Mouse (Mus musculus) lung, postnatal 0 days (tissue): ENCODE measurements around the gene Asap3.
A peak's percentile ranks its signal among the peaks of the same experiment; 100 is the strongest.

Source experiments
- CTCF ChIP-seq: IDR thresholded peaks from 2 replicates; pipeline ENCODE4 v1.5.1; 2016; ENCODE audit warnings: antibody characterized with exemption, mild to moderate bottlenecking
- EP300 ChIP-seq: IDR thresholded peaks from 2 replicates; pipeline ENCODE4 v1.6.1; 2016; ENCODE audit warnings: antibody characterized with exemption, mild to moderate bottlenecking, control low read depth

DNA sequence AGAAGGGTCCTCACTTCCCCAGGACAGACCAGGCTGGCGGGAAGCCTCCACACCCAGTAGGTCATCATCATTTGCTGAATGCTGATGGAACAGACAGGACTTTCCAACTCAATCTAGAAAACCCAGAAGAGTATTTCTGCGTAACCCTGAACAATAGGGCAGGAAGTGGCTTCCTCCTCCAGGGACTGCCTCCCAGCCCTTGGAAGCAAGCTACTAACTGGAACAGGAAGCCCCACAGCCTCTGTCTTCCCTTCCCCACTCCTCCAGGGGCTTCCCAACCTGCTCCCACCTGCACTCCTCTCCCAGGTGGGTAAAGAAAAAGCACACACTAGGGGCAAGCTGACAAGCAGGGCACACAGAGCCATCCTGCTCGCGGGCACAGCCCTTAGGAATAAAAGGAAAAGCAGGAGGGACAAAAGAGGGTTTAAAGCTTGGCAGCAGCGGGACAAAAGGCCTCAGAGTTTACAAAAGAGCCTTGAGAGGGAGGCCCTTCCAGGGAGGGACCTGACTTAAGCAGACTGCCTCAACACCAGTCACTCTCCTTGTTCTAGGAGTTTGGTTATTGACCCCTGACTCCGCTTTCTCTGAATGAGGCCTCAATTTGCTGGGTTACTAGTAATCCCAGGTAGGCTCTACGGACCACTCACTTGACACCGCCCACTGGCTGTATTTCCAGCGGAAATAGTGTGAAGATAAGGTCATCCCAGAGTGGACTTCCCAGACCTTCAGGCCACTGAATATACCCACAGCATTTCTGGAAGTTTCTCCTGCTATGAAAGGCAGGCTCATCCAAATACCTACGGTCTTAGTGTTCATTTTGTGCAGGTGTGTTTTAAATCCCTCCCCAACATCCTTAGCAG lies 76.7 kb downstream of the Asap3 start:
- TF ChIP-seq CTCF (no peak), EP300 (peak; percentile 50; the same call in 1 of the 2 replicates)
